In genomic region chr2:145607844-145608243, GRCm38 (mm10) we compare ENCODE assay signal across 20 mouse cellular contexts.
"Had no signal": no experiment of that assay in that cellular context is flagged by ENCODE, and none has a peak within 500 bp of the region (broad histone marks: within the 10 kb centered on the region; RNA-seq: fewer than 3 reads in every experiment).

No protein-coding gene starts in this region.

- H3K4me1 ChIP-seq: lung, embryonic 15.5 days; midbrain, embryonic 12.5 days; neural tube, embryonic 12.5 days had no signal

- H3K27me3 ChIP-seq: lung, embryonic 15.5 days; midbrain, embryonic 12.5 days; neural tube, embryonic 12.5 days had no signal

- H3K4me3 ChIP-seq: lung, embryonic 15.5 days; midbrain, embryonic 10.5 days; midbrain, embryonic 12.5 days; neural tube, embryonic 12.5 days had no signal

- H3K27ac ChIP-seq: lung, embryonic 15.5 days; macrophage; midbrain, embryonic 10.5 days; midbrain, embryonic 12.5 days; neural tube, embryonic 12.5 days had no signal

- H3K36me3 ChIP-seq: lung, embryonic 15.5 days; midbrain, embryonic 10.5 days; midbrain, embryonic 12.5 days; neural tube, embryonic 12.5 days had no signal

- ATAC-seq: liver, postnatal 0 days; lung, postnatal 0 days; midbrain, embryonic 16.5 days had no signal

- DNase-seq: liver, postnatal 0 days; lung, adult 2 months; lung, postnatal 14 days; lung, postnatal 36 days; midbrain, embryonic 14.5 days; retina, postnatal 1 day; right cerebral cortex, adult 18-20 months; right cerebral cortex, postnatal 25 days; right cerebral cortex, postnatal 4 days; spleen, adult 18-20 months; thymus, adult 18-20 months; thymus, postnatal 14 days; thymus, postnatal 36 days had no signal

- H3K9ac ChIP-seq: liver, postnatal 0 days; lung, embryonic 15.5 days; midbrain, embryonic 12.5 days; neural tube, embryonic 12.5 days had no signal

- H3K4me2 ChIP-seq: lung, embryonic 15.5 days; midbrain, embryonic 12.5 days; neural tube, embryonic 12.5 days had no signal

- H3K9me3 ChIP-seq: lung, embryonic 15.5 days; midbrain, embryonic 10.5 days; midbrain, embryonic 12.5 days; neural tube, embryonic 12.5 days had no signal
